Mouse (Mus musculus): ENCODE measurements at regions not wholly inside any gene's neighbourhood (a gene's known extent, or its start where the extent isn't known, plus 50 kb on each side); places are given as distances from the start of the nearest gene placed in this dataset.

- DNase-seq = no peak
Observed at GRCm38 (mm10) chr7:70752802-70753218, 386.3 kb upstream of the Nr2f2 start.

GRCm38 (mm10) chr7:70748884-70749283, 382.3 kb upstream of the Nr2f2 start:
- no peak for DNase-seq

- DNase-seq = no peak
Observed at GRCm38 (mm10) chr7:70748345-70748744, 381.8 kb upstream of the Nr2f2 start.

GRCm38 (mm10) chr7:70744296-70744695, 377.8 kb upstream of the Nr2f2 start:
- DNase-seq = no peak

- DNase-seq = no peak
Observed at GRCm38 (mm10) chr7:70735591-70735990, 369.1 kb upstream of the Nr2f2 start.

GRCm38 (mm10) chr7:70733501-70733900, 367.0 kb upstream of the Nr2f2 start:
- no peak for DNase-seq

- peak; percentile 30 to 42 for DNase-seq
Observed at GRCm38 (mm10) chr7:70729896-70730295, 363.4 kb upstream of the Nr2f2 start.

GRCm38 (mm10) chr7:70718149-70718765, 351.7 kb upstream of the Nr2f2 start:
- peak; percentile 69 to 85 for DNase-seq

GRCm38 (mm10) chr7:70717608-70718007, 351.1 kb upstream of the Nr2f2 start:
- peak; percentile 17 to 30 for DNase-seq

GRCm38 (mm10) chr7:70716811-70717458, 350.4 kb upstream of the Nr2f2 start:
- DNase-seq = peak; percentile 43 to 55

- no peak for DNase-seq
Observed at GRCm38 (mm10) chr7:70712141-70712540, 345.6 kb upstream of the Nr2f2 start.

- DNase-seq = no peak
Observed at GRCm38 (mm10) chr7:70706281-70706680, 339.7 kb upstream of the Nr2f2 start.

GRCm38 (mm10) chr7:70703784-70704183, 337.2 kb upstream of the Nr2f2 start:
- DNase-seq = no peak

- no peak for DNase-seq
Observed at GRCm38 (mm10) chr7:70700461-70700860, 333.9 kb upstream of the Nr2f2 start.

- no peak for DNase-seq
Observed at GRCm38 (mm10) chr7:70699391-70699790, 332.9 kb upstream of the Nr2f2 start.

- DNase-seq = no peak
Observed at GRCm38 (mm10) chr7:70698986-70699385, 332.5 kb upstream of the Nr2f2 start.

GRCm38 (mm10) chr7:70692160-70692559, 325.6 kb upstream of the Nr2f2 start:
- peak in 1 of 2 experiments; percentile 22 for DNase-seq

GRCm38 (mm10) chr7:70690845-70691244, 324.3 kb upstream of the Nr2f2 start:
- no peak for DNase-seq

- DNase-seq = no peak
Observed at GRCm38 (mm10) chr7:70669065-70669464, 302.5 kb upstream of the Nr2f2 start.

- DNase-seq = no peak
Observed at GRCm38 (mm10) chr7:70660162-70660561, 293.6 kb upstream of the Nr2f2 start.

- no peak for DNase-seq
Observed at GRCm38 (mm10) chr7:70649760-70650377, 283.3 kb upstream of the Nr2f2 start.

- DNase-seq = no peak
Observed at GRCm38 (mm10) chr7:70646801-70647200, 280.3 kb upstream of the Nr2f2 start.

- no peak for DNase-seq
Observed at GRCm38 (mm10) chr7:70643694-70644301, 277.3 kb upstream of the Nr2f2 start.

- DNase-seq = no peak
Observed at GRCm38 (mm10) chr7:70643055-70643454, 276.5 kb upstream of the Nr2f2 start.

Data from lung, postnatal 4 days (tissue).